Mouse (Mus musculus): Measurements from ENCODE around the gene Bub3. TPM values are rescaled to one million over a fixed set of nuclear protein-coding genes. Genes with fewer than 3 reads are reported as not detected.

Bub3 gene
- polyA plus RNA-seq, 1 experiment from 2014 or later = 235 TPM

Other genes starting within 250 kb of the Bub3 start
- gene Cuzd1, start 237.9 kb upstream of the Bub3 start, polyA plus RNA-seq (2014; fragmentation: Nextera tagmentation; extraction: Ambion mirVana) = not detected in 2 replicates
- gene Fam24b, start 230.7 kb upstream of the Bub3 start, polyA plus RNA-seq (2014; fragmentation: Nextera tagmentation; extraction: Ambion mirVana) = 0.42 TPM in 1 of 2 replicates, not detected in the other
- not detected in 2 replicates for gene Fam24a, start 226.4 kb upstream of the Bub3 start, polyA plus RNA-seq (2014; fragmentation: Nextera tagmentation; extraction: Ambion mirVana)
- 23.8 and 25.0 TPM in 2 replicates for gene 2310057M21Rik, start 197.5 kb upstream of the Bub3 start, polyA plus RNA-seq (2014; fragmentation: Nextera tagmentation; extraction: Ambion mirVana)
- gene Pstk, start 189.1 kb upstream of the Bub3 start, polyA plus RNA-seq (2014; fragmentation: Nextera tagmentation; extraction: Ambion mirVana) = 73.9 and 75.9 TPM in 2 replicates
- gene Ikzf5, start 149.7 kb upstream of the Bub3 start, polyA plus RNA-seq (2014; fragmentation: Nextera tagmentation; extraction: Ambion mirVana) = 15.7 and 19.4 TPM in 2 replicates
- gene Acadsb, start 149.6 kb upstream of the Bub3 start, polyA plus RNA-seq (2014; fragmentation: Nextera tagmentation; extraction: Ambion mirVana) = 67.8 and 91.1 TPM in 2 replicates
- 0.73 and 1.4 TPM in 2 replicates for gene Hmx3, start 17.4 kb upstream of the Bub3 start, polyA plus RNA-seq (2014; fragmentation: Nextera tagmentation; extraction: Ambion mirVana)
- 1.6 and 1.8 TPM in 2 replicates for gene Hmx2, start 11.4 kb upstream of the Bub3 start, polyA plus RNA-seq (2014; fragmentation: Nextera tagmentation; extraction: Ambion mirVana)